Mouse (Mus musculus): ENCODE results near the gene Fam192a. TPM values are rescaled to one million over a fixed set of nuclear protein-coding genes. Genes with fewer than 3 reads are reported as not detected.

The Fam192a gene
- 10 to 100 TPM; 18.4 to 20.5 TPM for total RNA-seq (2021)

- DNase-seq (ENCODE audit: low spot score), result peak; percentile 100
- intact Hi-C loops (cut with DNase I), result loop anchor here (5.0 kb wide), 2 partner anchors 56 to 211 kb away; partner anchors contain the start of gene Ccl17
Measured at GRCm38 (mm10) chr8:94601607-94602385, at the start of gene Fam192a, which contains the start of gene Rspry1. TSS of gene Fam192a (minus strand) at chr8:94601997. TSS of gene Rspry1 (plus strand) at chr8:94601937.

- no peak for DNase-seq (ENCODE audit: low spot score)
- intact Hi-C loops (cut with DNase I), result no loop called here
Measured at GRCm38 (mm10) chr8:94649496-94649895, 47.7 kb upstream of the Fam192a start.

DNA sequence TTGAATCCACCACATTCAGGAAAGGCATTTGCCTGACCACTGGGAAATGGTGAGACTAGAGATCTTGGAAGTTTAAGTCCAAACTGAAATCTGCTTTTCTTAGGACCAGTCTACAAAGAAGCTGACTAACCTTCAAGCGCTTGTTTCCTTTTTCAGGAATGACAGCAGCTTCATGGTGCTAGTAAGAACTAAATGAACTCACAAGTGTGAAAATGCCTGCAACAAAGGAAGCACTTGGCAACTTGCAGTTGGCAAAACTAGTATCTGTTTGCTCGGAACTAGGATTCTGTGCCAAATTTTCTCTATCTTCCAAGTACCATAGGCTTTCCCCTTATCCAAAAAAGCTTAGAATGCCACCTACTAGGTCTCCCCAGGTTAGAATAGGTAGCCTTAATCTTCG lies 44.4 kb upstream of the Fam192a start:
- intact Hi-C loops (cut with DNase I), result no loop called here

GRCm38 (mm10) chr8:94645202-94645601 lies 43.4 kb upstream of the Fam192a start:
- intact Hi-C loops (cut with DNase I), result no loop called here

More for the DNA sequence above, 44.4 kb upstream of the Fam192a start:
- no peak for DNase-seq (ENCODE audit: low spot score)

GRCm38 (mm10) chr8:94641938-94642337 lies 40.1 kb upstream of the Fam192a start:
- intact Hi-C loops (cut with DNase I), result no loop called here
- DNase-seq (ENCODE audit: low spot score), result no peak

More at GRCm38 (mm10) chr8:94645202-94645601, 43.4 kb upstream of the Fam192a start:
- no peak for DNase-seq (ENCODE audit: low spot score)

- intact Hi-C loops (cut with DNase I), result no loop called here
- DNase-seq (ENCODE audit: low spot score), result no peak
Measured at GRCm38 (mm10) chr8:94641183-94641582, 39.4 kb upstream of the Fam192a start.

DNA sequence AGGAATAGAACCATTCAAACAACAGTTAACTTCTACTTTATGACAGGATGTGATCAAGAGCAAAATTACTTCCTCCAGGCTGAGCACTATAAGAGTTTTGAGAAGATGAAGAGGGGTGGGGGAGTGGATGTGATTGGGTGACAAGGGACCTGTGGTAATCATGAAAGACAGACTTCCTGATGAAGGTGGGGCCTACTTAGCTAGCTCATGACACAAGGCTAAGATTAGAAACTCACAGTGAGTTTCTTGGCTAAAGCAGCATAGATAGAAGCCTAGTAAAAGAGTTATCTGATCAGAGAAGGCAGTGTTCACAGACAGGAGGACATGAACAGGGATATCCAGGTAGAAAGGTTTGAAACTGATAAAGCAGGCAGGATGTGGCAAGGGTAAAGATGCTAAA lies 32.4 kb upstream of the Fam192a start:
- DNase-seq (ENCODE audit: low spot score), result no peak
- intact Hi-C loops (cut with DNase I), result no loop called here

DNA sequence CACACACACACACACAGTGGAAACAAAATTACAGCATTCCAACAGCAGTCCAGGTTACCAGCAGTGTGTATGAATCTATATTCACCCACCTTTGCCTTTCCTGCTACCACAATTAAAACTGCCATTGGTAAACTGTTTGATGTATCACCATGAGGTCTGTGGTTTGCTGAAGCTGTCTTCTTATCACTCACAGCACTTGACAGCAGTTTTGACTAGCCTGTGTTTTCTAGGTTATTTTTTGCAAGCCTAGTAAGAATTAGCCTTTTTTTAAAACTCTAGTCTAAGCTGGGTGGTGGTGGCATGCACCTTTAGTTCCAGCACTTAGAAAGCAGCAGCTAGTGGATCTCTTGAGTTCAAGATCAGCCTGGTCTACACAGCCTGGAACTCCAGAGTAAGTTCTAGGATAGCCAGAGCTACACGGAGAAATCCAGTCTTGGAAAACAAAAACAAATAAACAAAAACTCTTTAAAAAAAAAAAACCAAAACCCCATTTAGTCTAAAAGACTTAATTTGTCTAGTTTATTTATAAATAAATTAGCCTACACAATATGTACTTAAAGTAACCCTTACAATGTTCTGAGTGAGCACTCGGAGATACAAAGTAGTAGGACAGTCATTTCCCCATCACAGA lies 31.9 kb upstream of the Fam192a start:
- intact Hi-C loops (cut with DNase I), result no loop called here
- no peak for DNase-seq (ENCODE audit: low spot score)

DNA sequence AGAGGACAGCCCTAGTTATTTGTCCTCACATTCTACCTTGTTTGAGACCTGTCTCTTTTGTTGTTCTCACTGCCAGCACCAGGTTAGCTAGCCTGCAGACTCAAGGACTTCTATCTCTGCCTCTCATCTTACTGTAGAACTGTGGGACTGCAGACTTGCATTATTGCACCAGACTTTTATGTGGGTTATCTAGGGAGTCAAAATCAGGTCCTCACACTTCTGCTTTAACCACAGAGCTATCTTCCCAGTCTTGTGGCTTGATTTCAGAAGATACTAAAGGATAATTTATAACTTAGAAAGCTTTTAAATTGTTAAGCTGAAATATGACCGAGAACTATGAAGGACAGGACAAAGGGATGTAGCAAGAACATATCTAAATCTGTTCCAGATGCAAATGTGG lies 23.1 kb upstream of the Fam192a start:
- intact Hi-C loops (cut with DNase I), result no loop called here
- no peak for DNase-seq (ENCODE audit: low spot score)

GRCm38 (mm10) chr8:94607064-94607463 lies 5.3 kb upstream of the Fam192a start:
- intact Hi-C loops (cut with DNase I), result no loop called here
- no peak for DNase-seq (ENCODE audit: low spot score)

GRCm38 (mm10) chr8:94604030-94604429 lies 2.2 kb upstream of the Fam192a start:
- intact Hi-C loops (cut with DNase I), result loop anchor here (5.0 kb wide), 2 partner anchors 53 to 208 kb away; partner anchors contain the start of gene Ccl17
- no peak for DNase-seq (ENCODE audit: low spot score)

DNA sequence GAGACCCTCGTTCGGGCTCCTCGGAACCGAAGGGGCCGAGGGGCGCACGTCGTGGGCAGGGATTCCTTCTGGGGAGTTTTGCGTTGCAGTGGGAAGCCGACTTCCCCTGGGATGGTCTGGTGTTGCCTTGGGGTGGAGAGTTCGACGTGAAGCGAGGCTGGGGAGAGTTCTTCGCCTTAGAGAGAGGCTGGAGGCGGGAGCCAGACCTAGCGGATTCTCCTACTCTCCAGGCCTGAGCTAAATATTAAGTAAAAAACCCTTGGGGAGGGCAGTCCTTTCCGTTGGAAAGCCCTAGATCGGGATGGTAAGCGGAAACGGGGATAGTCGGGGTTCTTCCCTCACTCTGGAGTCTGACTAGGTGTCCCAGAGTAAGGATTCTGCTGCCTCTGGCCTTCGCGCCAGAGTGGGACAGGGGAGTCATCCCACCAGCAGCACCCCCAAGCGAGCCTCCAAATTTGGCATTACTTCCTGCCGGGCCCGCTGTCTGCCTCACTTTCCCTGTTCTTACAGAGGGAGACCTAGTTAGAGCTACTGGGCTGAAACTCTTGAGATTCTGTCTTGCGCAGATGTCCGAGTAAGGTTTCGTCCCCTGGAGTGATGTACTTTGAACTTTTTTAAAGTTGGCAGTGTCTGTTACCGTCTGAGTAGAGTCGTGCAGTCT lies 804 bp upstream of the Fam192a start:
- intact Hi-C loops (cut with DNase I), result loop anchor here (5.0 kb wide), 2 partner anchors 55 to 210 kb away; partner anchors contain the start of gene Ccl17
- no peak for DNase-seq (ENCODE audit: low spot score)

- intact Hi-C loops (cut with DNase I), result loop anchor here (5.0 kb wide), 2 partner anchors 56 to 211 kb away; partner anchors contain the start of gene Ccl17
- DNase-seq (ENCODE audit: low spot score), result no peak
Measured at GRCm38 (mm10) chr8:94601034-94601606, 677 bp downstream of the Fam192a start.

- no peak for DNase-seq (ENCODE audit: low spot score)
- intact Hi-C loops (cut with DNase I), result loop anchor here (5.0 kb wide), 2 partner anchors 57 to 212 kb away; partner anchors contain the start of gene Ccl17
Measured at GRCm38 (mm10) chr8:94600478-94600877, 1.3 kb downstream of the Fam192a start.

- DNase-seq (ENCODE audit: low spot score), result no peak
- intact Hi-C loops (cut with DNase I), result loop anchor here (2.0 kb wide), 1 partner anchor 109 kb away; no protein-coding TSS in a partner anchor
Measured at GRCm38 (mm10) chr8:94594211-94594610, 7.6 kb downstream of the Fam192a start.

DNA sequence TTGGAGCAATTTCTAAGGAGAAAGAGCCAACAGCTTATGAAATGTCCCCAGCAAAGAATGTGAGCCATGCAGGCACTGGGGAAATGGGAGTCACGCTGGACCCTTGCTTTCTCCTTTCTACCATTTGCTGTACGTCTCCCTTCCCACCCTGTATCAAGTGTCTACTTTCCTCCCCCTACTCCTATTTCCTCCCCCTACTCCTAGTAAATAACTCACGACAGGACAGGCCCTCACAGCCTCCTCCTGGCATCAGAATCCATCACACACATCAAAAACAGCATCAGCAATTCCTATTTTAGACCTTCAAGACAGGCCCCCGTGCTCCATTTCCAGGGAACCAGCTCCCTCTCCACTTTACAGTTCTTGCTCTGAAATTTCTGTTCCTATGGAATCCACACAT lies 10.1 kb downstream of the Fam192a start:
- intact Hi-C loops (cut with DNase I), result no loop called here
- no peak for DNase-seq (ENCODE audit: low spot score)

DNA sequence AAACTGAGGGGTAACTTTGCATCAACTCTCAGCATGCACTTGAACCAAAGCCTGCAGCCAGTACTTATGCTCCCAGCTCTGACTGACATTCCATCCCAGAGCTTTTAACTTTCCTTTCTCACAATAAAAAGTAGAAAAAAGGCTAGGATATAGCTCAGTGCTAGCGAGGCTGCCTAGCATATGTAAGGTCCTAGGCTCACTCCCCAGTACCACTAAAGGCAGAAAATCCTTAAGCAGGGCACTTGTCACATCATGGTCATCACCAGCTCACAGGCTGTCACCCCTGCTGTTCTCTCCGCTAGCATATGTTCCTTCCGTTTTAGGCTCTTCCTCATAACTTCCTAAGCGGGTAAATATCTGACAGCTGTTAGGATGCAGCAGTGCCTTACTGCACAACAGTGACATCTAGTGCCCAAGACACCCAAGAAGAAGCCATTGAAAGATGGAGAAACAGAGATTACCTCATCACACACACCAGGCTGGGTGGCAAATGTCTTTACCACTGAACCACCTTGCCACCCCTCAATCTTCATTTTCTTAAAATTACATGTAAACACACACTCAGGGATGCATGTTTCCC lies 17.5 kb downstream of the Fam192a start:
- DNase-seq (ENCODE audit: low spot score), result no peak
- intact Hi-C loops (cut with DNase I), result loop anchor here (1.0 to 10.0 kb wide), 3 partner anchors 56 to 250 kb away; no protein-coding TSS in a partner anchor

- intact Hi-C loops (cut with DNase I), result loop anchor here (10.0 kb wide), 1 partner anchor 248 kb away; no protein-coding TSS in a partner anchor
- DNase-seq (ENCODE audit: low spot score), result no peak
Measured at GRCm38 (mm10) chr8:94582569-94582968, 19.2 kb downstream of the Fam192a start.

DNA sequence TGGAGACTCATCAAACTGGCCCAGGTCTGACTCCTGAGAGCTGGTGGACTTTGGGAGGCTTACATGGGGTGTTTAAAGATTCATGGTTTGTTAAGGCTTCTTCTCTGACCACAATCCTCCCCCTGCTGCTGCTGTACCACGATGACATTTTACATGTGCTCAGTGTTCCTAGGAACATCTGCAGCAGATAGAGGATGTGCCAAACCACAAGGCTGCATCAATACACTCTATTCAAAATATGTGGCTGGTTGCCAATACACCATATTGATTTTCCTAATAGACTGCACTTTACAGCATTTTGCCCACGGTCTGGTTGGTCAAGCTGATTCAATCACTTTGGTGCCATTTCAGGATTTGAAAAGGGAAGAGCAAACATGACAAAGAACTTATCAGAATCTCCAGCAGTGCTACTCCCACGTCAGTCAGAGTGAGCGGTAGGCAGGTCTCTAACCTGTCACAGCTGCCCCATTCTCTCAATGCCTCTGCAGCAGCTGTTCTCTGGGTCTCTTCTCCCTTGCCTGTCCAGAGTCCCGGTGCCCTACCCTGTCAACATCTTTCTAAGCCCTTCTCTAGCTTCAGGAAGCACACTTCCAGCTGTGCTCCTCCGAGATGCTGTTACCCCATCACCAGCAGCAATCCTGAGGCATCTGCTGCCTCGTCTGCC lies 19.8 kb downstream of the Fam192a start:
- DNase-seq (ENCODE audit: low spot score), result no peak
- intact Hi-C loops (cut with DNase I), result loop anchor here (10.0 kb wide), 1 partner anchor 247 kb away; no protein-coding TSS in a partner anchor

All from heart, postnatal 25 days (tissue).